Mouse (Mus musculus): ENCODE data around the gene Prdx5. TPM values are rescaled to one million over a fixed set of nuclear protein-coding genes. Genes with fewer than 3 reads are reported as not detected.
A peak's percentile ranks its signal among the peaks of the same experiment; 100 is the strongest.

Prdx5 gene
- total and polyA plus RNA-seq, 2 experiments from 2014 or later, result 182 to 424 TPM

- H3K27me3 ChIP-seq (ENCODE audit: insufficient read depth, low read length), result peaks cover 50% of the 10 kb centered on the region
- no peak for TF ChIP-seq CTCF (IDR thresholded peaks at IDR 0.05; ENCODE audit: low read depth)
- DNase-seq, result no peak
Measured at GRCm38 (mm10) chr19:6931002-6931401, 21.1 kb upstream of the Prdx5 start.

GRCm38 (mm10) chr19:6928080-6928479 is 18.2 kb upstream of the Prdx5 start:
- Histone ChIP-seq H3K27ac (ENCODE audit: low read depth, low read length) (no peak overlapping the region), H3K9me3 (ENCODE audit: low read length) (no peaks in the 10 kb centered on the region), H3K4me3 (ENCODE audit: low read depth, low read length) (no peak overlapping the region), H3K9ac (no peak overlapping the region), H3K4me2 (ENCODE audit: low read depth) (no peak overlapping the region), H3K4me1 (ENCODE audit: insufficient read depth) (no peaks in the 10 kb centered on the region), H3K27me3 (ENCODE audit: insufficient read depth, low read length) (peaks cover 66% of the 10 kb centered on the region), H3K36me3 (ENCODE audit: insufficient read depth) (no peaks in the 10 kb centered on the region)
- no peak for TF ChIP-seq CTCF (IDR thresholded peaks at IDR 0.05; ENCODE audit: low read depth)
- ATAC-seq, result no peak
- DNase-seq, result no peak
- WGBS, result 11% methylated on average over 9 of the region's 9 CpGs

More at GRCm38 (mm10) chr19:6931002-6931401, 21.1 kb upstream of the Prdx5 start:
- Histone ChIP-seq H3K4me3 (ENCODE audit: low read depth, low read length) (no peak overlapping the region), H3K9ac (no peak overlapping the region), H3K4me1 (ENCODE audit: insufficient read depth) (0 out of 2 replicates have a peak, but pooled peaks cover 4% of the 10 kb centered on the region), H3K4me2 (ENCODE audit: low read depth) (no peak overlapping the region), H3K36me3 (ENCODE audit: insufficient read depth) (no peaks in the 10 kb centered on the region), H3K9me3 (ENCODE audit: low read length) (no peaks in the 10 kb centered on the region), H3K27ac (ENCODE audit: low read depth, low read length) (no peak overlapping the region)
- 0% methylated on average over 1 of the region's 2 CpGs for WGBS
- ATAC-seq, result no peak

GRCm38 (mm10) chr19:6926559-6927255 is 16.8 kb upstream of the Prdx5 start:
- 13% methylated on average over 26 of the region's 26 CpGs for WGBS
- peak overlapping the region; percentile 36 for H3K4me2 ChIP-seq (ENCODE audit: low read depth)
- no peak for TF ChIP-seq CTCF (IDR thresholded peaks at IDR 0.05; ENCODE audit: low read depth)
- no peak overlapping the region for H3K4me3 ChIP-seq (ENCODE audit: low read depth, low read length)
- DNase-seq (no peak), ATAC-seq (no peak)
- H3K4me1 ChIP-seq (ENCODE audit: insufficient read depth), result no peaks in the 10 kb centered on the region
- peaks cover 53% of the 10 kb centered on the region for H3K27me3 ChIP-seq (ENCODE audit: insufficient read depth, low read length)
- H3K27ac ChIP-seq (ENCODE audit: low read depth, low read length), result no peak overlapping the region
- H3K9me3 ChIP-seq (ENCODE audit: low read length), result no peaks in the 10 kb centered on the region
- H3K9ac ChIP-seq, result no peak overlapping the region
- no peaks in the 10 kb centered on the region for H3K36me3 ChIP-seq (ENCODE audit: insufficient read depth)

- 12% methylated on average over 40 of the region's 40 CpGs for WGBS
- Histone ChIP-seq H3K27me3 (ENCODE audit: insufficient read depth, low read length) (peaks cover 51% of the 10 kb centered on the region), H3K9ac (no peak overlapping the region), H3K4me2 (ENCODE audit: low read depth) (no peak overlapping the region), H3K36me3 (ENCODE audit: insufficient read depth) (no peaks in the 10 kb centered on the region), H3K9me3 (ENCODE audit: low read length) (no peaks in the 10 kb centered on the region), H3K4me3 (ENCODE audit: low read depth, low read length) (no peak overlapping the region), H3K4me1 (ENCODE audit: insufficient read depth) (peaks cover 2% of the 10 kb centered on the region), H3K27ac (ENCODE audit: low read depth, low read length) (no peak overlapping the region)
- no peak for TF ChIP-seq CTCF (IDR thresholded peaks at IDR 0.05; ENCODE audit: low read depth)
- ATAC-seq (no peak), DNase-seq (no peak)
Measured at GRCm38 (mm10) chr19:6925611-6926329, 15.9 kb upstream of the Prdx5 start.

GRCm38 (mm10) chr19:6925307-6925573 is 15.3 kb upstream of the Prdx5 start, which contains the start of gene Catsperz:
Catsperz (minus strand) TSS chr19:6925380.
- 0 out of 2 replicates have a peak within 1 kb of the TSS, but pooled peaks have one; percentile 0 for H3K4me3 ChIP-seq (ENCODE audit: low read depth, low read length)

GRCm38 (mm10) chr19:6924461-6925306 is 14.8 kb upstream of the Prdx5 start:
- no peak overlapping the region for H3K4me2 ChIP-seq (ENCODE audit: low read depth)
- WGBS, result 4% methylated on average over 39 of the region's 39 CpGs
- no peak overlapping the region for H3K27ac ChIP-seq (ENCODE audit: low read depth, low read length)
- TF ChIP-seq CTCF (IDR thresholded peaks at IDR 0.05; ENCODE audit: low read depth), result peak; percentile 72
- no peaks in the 10 kb centered on the region for H3K9me3 ChIP-seq (ENCODE audit: low read length)
- H3K4me3 ChIP-seq (ENCODE audit: low read depth, low read length), result 0 out of 2 replicates have a peak overlapping the region, but pooled peaks have one; percentile 0
- H3K27me3 ChIP-seq (ENCODE audit: insufficient read depth, low read length), result peaks cover 51% of the 10 kb centered on the region
- ATAC-seq (no peak), DNase-seq (peak; percentile 81)
- peaks cover 10% of the 10 kb centered on the region for H3K4me1 ChIP-seq (ENCODE audit: insufficient read depth)
- H3K36me3 ChIP-seq (ENCODE audit: insufficient read depth), result no peaks in the 10 kb centered on the region
- no peak overlapping the region for H3K9ac ChIP-seq

More at GRCm38 (mm10) chr19:6925307-6925573, 15.3 kb upstream of the Prdx5 start, which contains the start of gene Catsperz:
- H3K4me2 ChIP-seq (ENCODE audit: low read depth), result no peak within 1 kb of the TSS
- ATAC-seq (no peak), DNase-seq (no peak)
- WGBS, result 5% methylated on average over 9 of the region's 9 CpGs
- H3K27ac ChIP-seq (ENCODE audit: low read depth, low read length), result no peak within 1 kb of the TSS
- H3K27me3 ChIP-seq (ENCODE audit: insufficient read depth, low read length), result peaks cover 51% of the 10 kb centered on the region
- no peaks in the 10 kb centered on the region for H3K36me3 ChIP-seq (ENCODE audit: insufficient read depth)
- H3K9me3 ChIP-seq (ENCODE audit: low read length), result no peaks in the 10 kb centered on the region
- H3K4me1 ChIP-seq (ENCODE audit: insufficient read depth), result peaks cover 8% of the 10 kb centered on the region
- H3K9ac ChIP-seq, result no peak within 1 kb of the TSS
- TF ChIP-seq CTCF (IDR thresholded peaks at IDR 0.05; ENCODE audit: low read depth), result no peak
